Mouse (Mus musculus) MEL (cell line): ENCODE data around the gene Azi2. TPM values are rescaled to one million over a fixed set of nuclear protein-coding genes. Genes with fewer than 3 reads are reported as not detected.

Experiments used
- DNase-seq: peaks from one replicate; pipeline ENCODE4 v3.0.0; 2011; ENCODE audit warnings: low read depth, low spot score
- H3K27ac ChIP-seq: 2 replicates; pipeline ENCODE4 v1.5.1; 2012; ENCODE audit warnings: low read depth, mild to moderate bottlenecking, control low read depth, low read length, moderate library complexity; ENCODE audit not compliant: control insufficient read depth
- H3K27me3 ChIP-seq, 2 experiments: fragments of 150-350 bp in 1 of 2; sonication (generic) in 1 of 2; 2 replicates each; pipeline ENCODE4 v1.6.1; 2012; ENCODE audit warnings: low read length in 2 of 2, mild to moderate bottlenecking in 2 of 2, improper control_type of control experiment in 1 of 2, moderate library complexity in 1 of 2; ENCODE audit not compliant: insufficient read depth in 2 of 2, control insufficient read depth in 1 of 2
- H3K36me3 ChIP-seq, 2 experiments: 2 replicates each; pipeline ENCODE4 v1.6.1; 2012 to 2014; ENCODE audit warnings: low read length in 2 of 2, improper control_type of control experiment in 1 of 2, inconsistent platforms in 1 of 2, mild to moderate bottlenecking in 1 of 2; ENCODE audit not compliant: insufficient read depth in 2 of 2, control insufficient read depth in 1 of 2
- H3K4me1 ChIP-seq, 2 experiments: fragments of 150-350 bp in 1 of 2; sonication (generic) in 1 of 2; 2 replicates each; pipeline ENCODE4 v1.6.1; 2012; ENCODE audit warnings: low read length in 2 of 2, improper control_type of control experiment in 1 of 2, mild to moderate bottlenecking in 1 of 2; ENCODE audit not compliant: insufficient read depth in 2 of 2, control insufficient read depth in 1 of 2
- H3K4me3 ChIP-seq, 2 experiments: fragments of 150-350 bp in 1 of 2; sonication (generic) in 1 of 2; 2 replicates each; pipeline ENCODE4 v1.5.1; 2012; ENCODE audit warnings: low read depth in 2 of 2, low read length in 2 of 2, mild to moderate bottlenecking in 2 of 2, moderate library complexity in 2 of 2, control low read depth in 1 of 2, improper control_type of control experiment in 1 of 2; ENCODE audit not compliant: control insufficient read depth in 1 of 2, insufficient read depth in 1 of 2
- H3K79me2 ChIP-seq: 2 replicates; pipeline ENCODE4 v1.6.1; 2012; ENCODE audit warnings: mild to moderate bottlenecking, low read length, moderate library complexity; ENCODE audit not compliant: control insufficient read depth, poor library complexity, insufficient read depth
- H3K9ac ChIP-seq: 2 replicates; pipeline ENCODE4 v1.6.1; 2012; ENCODE audit warnings: low read depth, mild to moderate bottlenecking, control low read depth, low read length, moderate library complexity; ENCODE audit not compliant: control insufficient read depth, poor library complexity, severe bottlenecking
- H3K9me3 ChIP-seq: fragments of 150-350 bp; sonication (generic); replicated peaks from 2 replicates; pipeline ENCODE4 v1.6.1; 2012; ENCODE audit warnings: mild to moderate bottlenecking, low read length, improper control_type of control experiment, moderate library complexity; ENCODE audit not compliant: insufficient read depth
- CHD1 ChIP-seq: IDR thresholded peaks from 2 replicates; pipeline ENCODE4 v1.6.1; 2012; ENCODE audit warnings: low read depth, mild to moderate bottlenecking, inconsistent platforms, low read length, improper control_type of control experiment
- ELF1 ChIP-seq: IDR thresholded peaks from 2 replicates; pipeline ENCODE4 v1.6.1; 2014; ENCODE audit warnings: low read depth, mild to moderate bottlenecking, inconsistent platforms, low read length, improper control_type of control experiment, moderate library complexity
- EP300 ChIP-seq, 2 experiments: IDR thresholded peaks; 2 replicates each; pipeline ENCODE4 v1.6.1; 2011; ENCODE audit warnings: improper control_type of control experiment in 2 of 2, low read length in 2 of 2, low read depth in 1 of 2, mild to moderate bottlenecking in 1 of 2
- ETS1 ChIP-seq: IDR thresholded peaks from 2 replicates; pipeline ENCODE4 v1.6.1; 2012; ENCODE audit warnings: low read depth, mild to moderate bottlenecking, inconsistent platforms, low read length, improper control_type of control experiment, moderate library complexity
- GATA1 ChIP-seq: IDR thresholded peaks from 2 replicates; pipeline ENCODE4 v1.6.1; 2011; ENCODE audit warnings: low read depth, low read length, improper control_type of control experiment
- HCFC1 ChIP-seq: IDR thresholded peaks from 2 replicates; pipeline ENCODE4 v1.6.1; 2012; ENCODE audit warnings: low read depth, mild to moderate bottlenecking, inconsistent platforms, low read length, improper control_type of control experiment, moderate library complexity
- MAFK ChIP-seq: IDR thresholded peaks from 2 replicates; pipeline ENCODE4 v1.6.1; 2011; ENCODE audit warnings: low read depth, mild to moderate bottlenecking, low read length, improper control_type of control experiment, borderline replicate concordance
- MXI1 ChIP-seq: IDR thresholded peaks from 2 replicates; pipeline ENCODE4 v1.6.1; 2011; ENCODE audit warnings: mild to moderate bottlenecking, low read depth, low read length, improper control_type of control experiment
- MYC ChIP-seq: IDR thresholded peaks from 2 replicates; pipeline ENCODE4 v1.6.1; 2011; ENCODE audit warnings: low read depth, mild to moderate bottlenecking, low read length, improper control_type of control experiment, moderate library complexity
- NELFE ChIP-seq: IDR thresholded peaks from 2 replicates; pipeline ENCODE4 v1.6.1; 2011; ENCODE audit warnings: low read depth, low read length, improper control_type of control experiment
- RAD21 ChIP-seq: IDR thresholded peaks from 2 replicates; pipeline ENCODE4 v1.6.1; 2011; ENCODE audit warnings: mild to moderate bottlenecking, low read depth, low read length, improper control_type of control experiment
- UBTF ChIP-seq: IDR thresholded peaks from 2 replicates; pipeline ENCODE4 v1.6.1; 2012; ENCODE audit warnings: low read depth, mild to moderate bottlenecking, inconsistent platforms, low read length, improper control_type of control experiment, moderate library complexity, borderline replicate concordance; ENCODE audit not compliant: insufficient read depth
- ZNF384 ChIP-seq: IDR thresholded peaks from 2 replicates; pipeline ENCODE4 v1.6.1; 2012; ENCODE audit warnings: low read depth, mild to moderate bottlenecking, inconsistent platforms, low read length, improper control_type of control experiment
- polyA plus RNA-seq, 2 experiments: library from polyadenylated mRNA; stranded (reverse) in 1 of 2; unstranded in 1 of 2; fragments of >175 nt in 1 of 2; fragments of >200 nt in 1 of 2; gene quantifications; 2 replicates each; pipeline versions ENCODE4 v1.2.1 to v1.2.4; 2012; ENCODE audit warnings: low replicate concordance in 2 of 2, low read depth in 1 of 2; ENCODE audit not compliant: insufficient read length in 2 of 2, insufficient read depth in 1 of 2, missing spikeins in 1 of 2
- total RNA-seq: library from RNA; depleted of rRNA; stranded (reverse); fragments of 300-350 nt; gene quantifications from 2 replicates; pipeline ENCODE4 v1.2.3, GENCODE M21; 2012

Gene Azi2
- total and polyA plus RNA-seq, 3 experiments: 51.8 to 546 (median 60.7) TPM

DNA sequence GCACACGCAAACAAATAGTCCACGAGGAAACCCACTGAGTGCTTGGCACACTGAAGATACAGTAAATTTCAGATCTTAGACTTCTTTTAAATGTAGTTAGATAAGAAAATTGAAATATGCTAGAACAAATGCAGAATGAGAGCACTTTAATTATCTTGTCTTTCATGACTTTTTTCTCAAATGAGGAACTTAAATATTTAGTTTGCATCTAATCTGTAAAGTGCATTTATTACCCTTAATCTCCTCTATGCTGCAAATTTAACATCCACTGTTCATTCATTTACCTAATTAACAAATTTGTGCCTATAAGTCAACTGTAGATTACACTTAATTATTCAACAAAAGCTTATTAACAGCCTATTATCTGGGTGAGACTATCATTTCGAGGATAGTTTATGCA is 5.3 kb upstream of the Azi2 start:
- no peak overlapping the region for H3K9ac ChIP-seq
- no peaks in the 10 kb centered on the region for H3K9me3 ChIP-seq
- H3K36me3 ChIP-seq: peaks cover 0 to 25% of the 10 kb centered on the region in 2 experiments; a peak in 2 of 4 replicates
- H3K27me3 ChIP-seq: no peaks in the 10 kb centered on the region
- no peak overlapping the region; a peak in 1 of 4 replicates for H3K4me3 ChIP-seq
- DNase-seq: peak; percentile 41
- no peaks in the 10 kb centered on the region; the same call in none of the 2 replicates for H3K79me2 ChIP-seq
- H3K27ac ChIP-seq: peak overlapping the region; percentile 43
- peaks cover 8 to 14% of the 10 kb centered on the region in 2 experiments for H3K4me1 ChIP-seq
- 0 out of 2 replicates have a peak, but pooled peaks have one; percentile 14 for TF ChIP-seq HCFC1
- 0 out of 2 replicates have a peak, but pooled peaks have one; percentile 43 for TF ChIP-seq MYC
- TF ChIP-seq UBTF: no peak
- TF ChIP-seq ETS1: peak; percentile 51; the same call in 1 of the 2 replicates
- no peak for TF ChIP-seq NELFE
- peak; percentile 70 to 87 for TF ChIP-seq EP300 (IDR thresholded peaks at IDR 0.05; ENCODE audit: low read depth in 1 of 2, low read length in 2 of 2)
- peak; percentile 71 for TF ChIP-seq GATA1
- TF ChIP-seq ZNF384: 0 out of 2 replicates have a peak, but pooled peaks have one; percentile 40

DNA sequence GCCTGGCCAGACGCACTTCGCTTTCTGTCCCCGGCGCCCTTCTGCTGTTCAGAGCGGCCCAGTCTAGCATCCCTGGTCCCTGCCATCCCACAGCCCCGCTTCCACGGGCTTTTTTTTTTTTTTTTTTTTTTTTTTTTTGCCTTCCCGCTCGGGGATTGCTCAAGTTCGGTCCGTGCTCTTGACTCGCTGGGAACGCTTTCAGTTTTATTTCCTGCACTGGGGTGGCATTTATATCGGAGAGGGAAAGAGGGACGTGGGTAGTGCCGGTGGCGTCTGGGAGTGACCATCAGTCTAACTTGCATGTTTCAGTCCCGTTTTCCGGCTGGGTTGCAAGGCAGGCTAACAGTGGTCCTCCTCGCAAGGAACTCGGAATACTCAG is 712 bp downstream of the Azi2 start:
- Histone ChIP-seq H3K36me3 (peaks cover 2 to 22% of the 10 kb centered on the region in 2 experiments; a peak in 3 of 4 replicates), H3K27me3 (no peaks in the 10 kb centered on the region)
- TF ChIP-seq ELF1: no peak
- TF ChIP-seq ZNF384: peak; percentile 78
- TF ChIP-seq CHD1: 0 out of 2 replicates have a peak, but pooled peaks have one; percentile 6
- no peak for TF ChIP-seq RAD21
- TF ChIP-seq MAFK: no peak
- TF ChIP-seq, all 39 proteins: peak for 2
- Histone ChIP-seq H3K9me3 (no peaks in the 10 kb centered on the region), H3K27ac (peak overlapping the region; percentile 86), H3K4me1 (peaks cover 11 to 15% of the 10 kb centered on the region in 2 experiments), H3K79me2 (peaks cover 36% of the 10 kb centered on the region), H3K9ac (peak overlapping the region; percentile 93), H3K4me3 (peak overlapping the region; percentile 57 to 76)
- DNase-seq: peak; percentile 48

DNA sequence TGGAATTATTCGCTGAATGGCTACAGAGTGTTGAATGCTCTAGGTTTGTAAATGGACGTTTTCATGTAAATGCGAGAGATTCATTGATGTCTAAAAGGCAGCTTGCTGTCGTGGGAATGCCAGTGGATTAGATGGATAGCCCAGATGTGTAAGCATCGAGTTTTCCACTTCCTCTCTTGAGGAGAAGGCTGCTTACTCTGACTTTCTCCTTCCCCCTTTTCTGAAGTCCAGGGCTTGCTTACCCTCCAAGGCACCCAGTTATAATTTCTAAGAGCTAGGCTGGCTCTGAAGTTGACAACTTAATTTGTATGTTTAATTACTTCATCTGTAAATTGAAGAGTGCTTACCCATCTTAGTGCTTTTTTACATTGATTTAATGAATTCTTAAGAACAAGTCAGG is 1.3 kb downstream of the Azi2 start:
- Histone ChIP-seq H3K4me1 (peaks cover 11 to 15% of the 10 kb centered on the region in 2 experiments), H3K36me3 (peaks cover 2 to 22% of the 10 kb centered on the region in 2 experiments; a peak in 3 of 4 replicates), H3K27ac (no peak overlapping the region), H3K27me3 (no peaks in the 10 kb centered on the region), H3K9ac (peak overlapping the region; percentile 93), H3K4me3 (peak overlapping the region; percentile 57 to 76)
- peak; percentile 63 for DNase-seq
- TF ChIP-seq MXI1 (no peak; the same call in 1 of the 2 replicates), HCFC1 (0 out of 2 replicates have a peak, but pooled peaks have one; percentile 21), EP300 (IDR thresholded peaks at IDR 0.05; ENCODE audit: low read depth in 1 of 2, low read length in 2 of 2) (peak in 1 of 2 experiments; percentile 36; a peak in 1 of 4 replicates)
- TF ChIP-seq, all 39 proteins: peak for 2
- H3K9me3 ChIP-seq: no peaks in the 10 kb centered on the region
- peaks cover 39% of the 10 kb centered on the region for H3K79me2 ChIP-seq
